Mouse (Mus musculus) hematopoietic stem cell, adult 5-6 weeks (primary cell): ENCODE measurements around the gene H2-Aa. TPM values are rescaled to one million over a fixed set of nuclear protein-coding genes. Genes with fewer than 3 reads are reported as not detected.

Experiments
- ATAC-seq, 2 experiments: fragments of 125-278 bp in 1 of 2; replicated peaks in 1 of 2; 2 replicates each; pipeline ENCODE4 v1.8.0; 2016 to 2017; ENCODE audit warnings: inconsistent platforms in 2 of 2, mild to moderate bottlenecking in 2 of 2, moderate number of reproducible peaks in 2 of 2, low read depth in 1 of 2, moderate TSS enrichment in 1 of 2; ENCODE audit not compliant: low FRiP score in 2 of 2, poor library complexity in 2 of 2, severe bottlenecking in 2 of 2, insufficient read depth in 1 of 2, low TSS enrichment in 1 of 2
- total RNA-seq: library from RNA; stranded (forward); fragments of 172-1452, 232-1000 nt; gene quantifications from 2 replicates; pipeline ENCODE4 v1.2.3, GENCODE M21; 2017

Gene H2-Aa
- total RNA-seq, 1 experiment from 2014 or later: 66.5 TPM

- peak in 1 of 2 experiments; percentile 17; a peak in 1 of 4 replicates for ATAC-seq
Measured at GRCm38 (mm10) chr17:34280499-34281038, 7.1 kb downstream of the H2-Aa start.

GRCm38 (mm10) chr17:34272102-34272501, 15.5 kb downstream of the H2-Aa start:
- ATAC-seq: no peak

- ATAC-seq: no peak
Measured at GRCm38 (mm10) chr17:34270940-34271339, 16.7 kb downstream of the H2-Aa start.

GRCm38 (mm10) chr17:34270230-34270629, 17.4 kb downstream of the H2-Aa start:
- no peak for ATAC-seq

- no peak for ATAC-seq
Measured at GRCm38 (mm10) chr17:34269817-34270216, 17.8 kb downstream of the H2-Aa start.

- ATAC-seq: no peak
Measured at GRCm38 (mm10) chr17:34268748-34269147, 18.9 kb downstream of the H2-Aa start.

- ATAC-seq: no peak
Measured at GRCm38 (mm10) chr17:34268262-34268661, 19.4 kb downstream of the H2-Aa start.

- ATAC-seq: no peak
Measured at GRCm38 (mm10) chr17:34264452-34265351, 22.9 kb downstream of the H2-Aa start.

- ATAC-seq: peak in 1 of 2 experiments; percentile 33; a peak in 1 of 4 replicates
Measured at GRCm38 (mm10) chr17:34263811-34264371, 23.7 kb downstream of the H2-Aa start.

- peak; percentile 81 to 85 for ATAC-seq
Measured at GRCm38 (mm10) chr17:34263068-34263467, 24.6 kb downstream of the H2-Aa start.

- ATAC-seq: peak; percentile 10 to 27; a peak in 1 of 4 replicates
Measured at GRCm38 (mm10) chr17:34261502-34261901, 26.1 kb downstream of the H2-Aa start.

- no peak for ATAC-seq
Measured at GRCm38 (mm10) chr17:34260551-34260950, 27.1 kb downstream of the H2-Aa start.

- ATAC-seq: peak; percentile 95 to 96
Measured at GRCm38 (mm10) chr17:34257594-34258375, 29.8 kb downstream of the H2-Aa start, which contains the start of gene H2-Ab1. Gene H2-Ab1, plus strand, starts transcription at chr17:34257689.

GRCm38 (mm10) chr17:34256501-34256900, 31.1 kb downstream of the H2-Aa start:
- no peak for ATAC-seq

GRCm38 (mm10) chr17:34251666-34252065, 36.0 kb downstream of the H2-Aa start:
- no peak for ATAC-seq

GRCm38 (mm10) chr17:34249878-34250277, 37.7 kb downstream of the H2-Aa start:
- peak; percentile 63 to 77; a peak in 3 of 4 replicates for ATAC-seq

GRCm38 (mm10) chr17:34249361-34249760, 38.3 kb downstream of the H2-Aa start:
- ATAC-seq: no peak
